Mouse (Mus musculus): ENCODE results near the gene Zfp579. TPM values are rescaled to one million over a fixed set of nuclear protein-coding genes. Genes with fewer than 3 reads are reported as not detected.
A peak's percentile ranks its signal among the peaks of the same experiment; 100 is the strongest.

Gene Zfp579
- total and polyA plus RNA-seq, 2 experiments from 2014 or later = 40.2 to 65.7 TPM

DNA sequence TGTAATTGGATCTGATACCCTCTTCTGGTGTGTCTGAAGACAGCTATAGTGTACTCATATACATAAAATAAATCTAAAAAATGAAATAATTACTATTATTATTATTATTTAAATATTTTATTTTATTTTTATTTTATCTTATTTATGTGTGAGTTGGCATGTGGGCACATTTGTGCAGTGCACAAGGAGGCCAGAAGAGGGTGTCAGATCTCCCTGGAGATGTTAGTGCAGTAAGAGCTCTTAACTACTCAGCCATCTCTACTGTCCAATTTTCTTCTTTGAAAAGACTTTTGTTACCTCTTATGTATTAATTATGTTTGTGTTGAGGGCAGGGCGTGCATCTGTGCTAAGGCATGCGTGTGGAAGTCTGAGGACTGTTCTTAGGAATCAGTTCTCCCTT is 3.9 kb upstream of the Zfp579 start:
- no peak for TF ChIP-seq CTCF (IDR thresholded peaks at IDR 0.05; ENCODE audit: low read depth)
- ATAC-seq = no peak
- H3K4me2 ChIP-seq (ENCODE audit: low read depth, low read length) = no peak overlapping the region
- 68% methylated on average over 2 of the region's 2 CpGs for WGBS
- H3K27me3 ChIP-seq (ENCODE audit: insufficient read depth, low read length) = no peaks in the 10 kb centered on the region
- H3K27ac ChIP-seq = no peak overlapping the region
- no peak overlapping the region for H3K9ac ChIP-seq (replicated peaks; ENCODE audit: low read length)
- no peaks in the 10 kb centered on the region for H3K9me3 ChIP-seq (ENCODE audit: low read length)
- DNase-seq (ENCODE audit: low spot score) = no peak
- no peaks in the 10 kb centered on the region for H3K36me3 ChIP-seq (ENCODE audit: insufficient read depth, low read length)
- H3K4me1 ChIP-seq (ENCODE audit: insufficient read depth, low read length) = peaks cover 10% of the 10 kb centered on the region; the same call in 1 of the 2 replicates
- no peak overlapping the region for H3K4me3 ChIP-seq (ENCODE audit: low read length)

DNA sequence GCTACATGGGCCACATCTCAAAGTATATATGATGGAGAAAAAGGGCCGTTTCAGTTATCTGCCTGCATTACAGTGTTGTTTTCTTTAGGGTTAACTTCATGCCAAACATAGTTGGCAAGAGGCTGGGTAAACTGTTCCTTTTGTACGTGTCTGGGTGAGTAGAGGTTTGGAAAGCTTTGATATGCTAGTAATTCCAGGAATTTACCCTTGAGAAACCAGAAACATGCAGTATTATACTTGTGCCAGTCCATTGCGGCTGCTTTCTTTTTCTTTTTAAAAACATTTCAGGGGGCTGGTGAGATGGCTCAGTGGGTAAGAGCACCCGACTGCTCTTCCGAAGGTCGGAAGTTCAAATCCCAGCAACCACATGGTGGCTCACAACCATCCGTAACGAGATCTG is 976 bp upstream of the Zfp579 start:
- Histone ChIP-seq H3K4me3 (ENCODE audit: low read length) (peak overlapping the region; percentile 82), H3K9me3 (ENCODE audit: low read length) (no peaks in the 10 kb centered on the region), H3K9ac (replicated peaks; ENCODE audit: low read length) (peak overlapping the region; percentile 95), H3K27ac (peak overlapping the region; percentile 89), H3K4me1 (ENCODE audit: insufficient read depth, low read length) (peaks cover 10% of the 10 kb centered on the region), H3K36me3 (ENCODE audit: insufficient read depth, low read length) (0 out of 2 replicates have a peak, but pooled peaks cover 5% of the 10 kb centered on the region), H3K4me2 (ENCODE audit: low read depth, low read length) (peak overlapping the region; percentile 93), H3K27me3 (ENCODE audit: insufficient read depth, low read length) (no peaks in the 10 kb centered on the region)
- no peak for DNase-seq (ENCODE audit: low spot score)
- no peak for TF ChIP-seq CTCF (IDR thresholded peaks at IDR 0.05; ENCODE audit: low read depth)
- WGBS = 61% methylated on average over 6 of the region's 8 CpGs
- no peak for ATAC-seq

DNA sequence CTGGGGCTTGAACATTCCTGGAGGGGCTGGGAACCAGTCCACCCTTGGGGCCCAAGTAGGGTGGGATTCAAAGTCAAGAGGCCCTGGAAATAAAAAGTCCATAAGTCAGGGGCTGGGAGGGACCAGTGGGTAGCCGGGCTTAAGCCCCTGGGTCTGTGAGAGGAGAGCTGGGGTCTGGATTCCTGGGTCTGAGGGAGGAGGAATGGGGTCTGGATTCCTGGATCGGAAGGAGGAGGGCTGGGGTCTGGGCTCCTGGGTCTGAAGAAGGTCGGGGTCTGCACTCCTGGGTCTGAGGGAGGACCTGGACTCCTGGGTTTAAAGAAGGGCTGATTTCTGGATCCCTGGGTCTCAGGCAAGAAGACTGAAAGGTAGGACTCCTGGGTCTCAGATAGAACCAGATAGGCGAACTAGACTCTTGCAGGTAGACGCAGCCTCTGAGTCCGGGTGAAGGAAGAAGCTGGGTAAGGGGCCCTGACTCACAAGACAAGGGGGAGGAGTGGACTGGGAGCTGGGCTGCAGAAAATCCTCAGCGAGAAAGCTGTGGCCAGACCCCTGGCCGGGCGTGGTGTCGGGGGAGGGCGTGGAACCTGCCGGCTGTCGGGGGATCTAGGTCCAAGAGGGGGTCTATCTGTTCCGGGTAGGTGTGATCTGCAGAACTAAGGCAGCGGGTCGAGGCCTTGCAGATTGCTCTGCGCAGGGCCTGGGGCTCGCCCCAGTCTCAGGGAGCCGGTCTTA is 523 bp downstream of the Zfp579 start:
- H3K9me3 ChIP-seq (ENCODE audit: low read length) = no peaks in the 10 kb centered on the region
- peak overlapping the region; percentile 82 for H3K4me3 ChIP-seq (ENCODE audit: low read length)
- peak overlapping the region; percentile 79 for H3K27ac ChIP-seq
- 0 out of 2 replicates have a peak, but pooled peaks cover 5% of the 10 kb centered on the region for H3K36me3 ChIP-seq (ENCODE audit: insufficient read depth, low read length)
- peak overlapping the region; percentile 95 for H3K9ac ChIP-seq (replicated peaks; ENCODE audit: low read length)
- peak overlapping the region; percentile 93 for H3K4me2 ChIP-seq (ENCODE audit: low read depth, low read length)
- ATAC-seq (peak; percentile 4), DNase-seq (ENCODE audit: low spot score) (no peak)
- WGBS = 6% methylated on average over 18 of the region's 19 CpGs
- TF ChIP-seq CTCF (IDR thresholded peaks at IDR 0.05; ENCODE audit: low read depth) = no peak
- H3K27me3 ChIP-seq (ENCODE audit: insufficient read depth, low read length) = no peaks in the 10 kb centered on the region
- H3K4me1 ChIP-seq (ENCODE audit: insufficient read depth, low read length) = peaks cover 10% of the 10 kb centered on the region

DNA sequence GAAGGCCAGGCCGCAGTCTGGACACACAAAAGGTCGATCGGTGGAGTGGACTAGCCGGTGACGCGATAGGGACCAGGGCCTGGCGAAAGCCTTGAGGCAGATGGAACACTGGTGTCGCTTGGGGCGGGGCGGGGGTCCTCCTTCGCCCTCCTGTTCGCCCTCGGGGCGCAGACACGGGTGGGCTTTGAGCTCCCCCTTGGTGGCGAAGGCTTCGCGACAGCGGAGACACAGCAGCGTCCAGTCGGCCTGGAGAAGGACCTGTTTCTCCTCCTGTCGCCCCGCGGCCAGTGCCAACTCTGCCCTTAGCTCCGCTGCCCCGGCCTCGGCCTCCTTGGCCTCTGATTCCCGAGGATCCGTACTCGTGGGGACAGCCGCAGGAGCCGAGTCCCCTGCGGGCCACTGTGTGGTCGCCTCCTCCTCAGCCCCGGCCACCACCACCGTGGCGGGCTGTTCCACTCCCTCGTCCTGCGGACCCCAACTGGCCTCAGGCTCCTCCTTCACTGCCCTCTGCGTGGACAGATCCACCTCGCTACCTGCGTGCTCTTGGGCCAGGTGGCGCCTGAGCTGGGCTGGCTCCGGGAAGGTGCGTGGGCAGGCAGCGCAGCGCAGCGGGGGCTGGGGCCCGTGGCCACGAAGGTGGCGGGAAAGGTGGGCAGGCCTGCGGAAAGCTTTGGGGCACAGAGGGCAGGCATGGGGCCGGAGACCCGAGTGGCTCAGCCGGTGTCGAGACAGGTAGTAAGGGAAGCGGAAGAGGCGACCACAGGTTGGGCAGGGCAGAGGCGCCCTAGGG is 1.8 kb downstream of the Zfp579 start:
- Histone ChIP-seq H3K4me2 (ENCODE audit: low read depth, low read length) (peak overlapping the region; percentile 93), H3K27me3 (ENCODE audit: insufficient read depth, low read length) (no peaks in the 10 kb centered on the region), H3K9ac (replicated peaks; ENCODE audit: low read length) (peak overlapping the region; percentile 21; the same call in 1 of the 2 replicates), H3K4me3 (ENCODE audit: low read length) (peak overlapping the region; percentile 13; the same call in 1 of the 2 replicates), H3K4me1 (ENCODE audit: insufficient read depth, low read length) (peaks cover 10% of the 10 kb centered on the region), H3K36me3 (ENCODE audit: insufficient read depth, low read length) (0 out of 2 replicates have a peak, but pooled peaks cover 5% of the 10 kb centered on the region), H3K27ac (no peak overlapping the region), H3K9me3 (ENCODE audit: low read length) (no peaks in the 10 kb centered on the region)
- WGBS = 51% methylated on average over 59 of the region's 59 CpGs
- TF ChIP-seq CTCF (IDR thresholded peaks at IDR 0.05; ENCODE audit: low read depth) = no peak
- no peak for DNase-seq (ENCODE audit: low spot score)
- ATAC-seq = no peak

DNA sequence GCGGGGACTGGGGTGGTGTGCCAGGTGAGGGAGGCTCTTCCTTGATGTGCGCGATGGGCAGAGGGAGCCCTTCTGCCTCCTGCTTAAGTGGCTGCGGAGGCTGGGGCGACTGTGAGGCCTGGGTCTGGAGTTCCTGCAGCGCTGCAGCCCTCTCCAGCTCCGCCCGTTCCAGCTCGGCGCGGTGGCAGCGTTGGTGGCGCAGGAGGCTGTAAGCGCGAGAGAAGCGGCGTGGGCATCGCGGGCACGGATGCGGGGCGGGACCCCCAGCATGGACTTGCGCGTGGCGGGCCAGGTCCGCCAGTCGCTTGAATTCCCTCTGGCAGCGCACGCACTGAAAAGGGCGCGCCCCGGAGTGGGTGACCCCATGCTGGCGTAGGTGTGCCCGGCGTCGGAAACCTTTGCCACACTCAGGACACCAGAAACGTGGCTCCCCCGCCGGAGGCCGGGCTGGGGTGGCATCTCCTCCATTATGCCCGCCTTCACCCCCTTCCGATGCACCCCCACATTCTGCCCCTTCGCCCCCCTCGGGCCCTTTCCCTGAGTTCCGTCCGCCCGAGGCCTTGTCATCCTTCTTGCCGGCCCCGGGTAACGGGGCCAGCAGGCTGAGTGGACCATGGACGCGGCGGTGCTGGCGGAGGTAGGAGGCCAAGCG is 2.5 kb downstream of the Zfp579 start:
- ATAC-seq (no peak), DNase-seq (ENCODE audit: low spot score) (no peak)
- Histone ChIP-seq H3K27ac (no peak overlapping the region), H3K4me3 (ENCODE audit: low read length) (no peak overlapping the region), H3K9me3 (ENCODE audit: low read length) (no peaks in the 10 kb centered on the region), H3K36me3 (ENCODE audit: insufficient read depth, low read length) (0 out of 2 replicates have a peak, but pooled peaks cover 5% of the 10 kb centered on the region), H3K27me3 (ENCODE audit: insufficient read depth, low read length) (no peaks in the 10 kb centered on the region), H3K9ac (replicated peaks; ENCODE audit: low read length) (no peak overlapping the region; the same call in 1 of the 2 replicates), H3K4me1 (ENCODE audit: insufficient read depth, low read length) (peaks cover 10% of the 10 kb centered on the region), H3K4me2 (ENCODE audit: low read depth, low read length) (peak overlapping the region; percentile 93)
- WGBS = 41% methylated on average over 55 of the region's 55 CpGs
- no peak for TF ChIP-seq CTCF (IDR thresholded peaks at IDR 0.05; ENCODE audit: low read depth)

DNA sequence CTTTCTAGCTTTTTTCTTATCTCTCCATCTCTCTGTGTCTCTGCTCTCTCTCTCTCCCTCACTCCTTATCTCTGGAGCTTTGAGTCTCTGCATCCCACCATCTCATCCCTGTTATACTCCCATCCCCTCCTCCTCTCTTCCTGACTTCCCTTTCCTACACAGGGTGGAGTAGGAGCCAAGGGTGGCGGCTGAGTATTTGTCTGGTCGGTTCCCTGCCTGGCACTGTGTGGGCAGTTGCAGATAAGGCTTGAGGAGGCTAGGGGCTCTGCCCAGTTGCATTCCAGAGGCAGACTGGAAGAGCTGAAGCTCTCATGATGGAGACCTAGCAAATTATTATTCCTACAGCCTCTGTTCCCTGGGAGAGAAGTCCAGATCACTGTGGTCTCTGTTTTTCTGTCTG is 7.7 kb downstream of the Zfp579 start:
- no peak for TF ChIP-seq CTCF (IDR thresholded peaks at IDR 0.05; ENCODE audit: low read depth)
- Histone ChIP-seq H3K4me2 (ENCODE audit: low read depth, low read length) (no peak overlapping the region), H3K36me3 (ENCODE audit: insufficient read depth, low read length) (0 out of 2 replicates have a peak, but pooled peaks cover 3% of the 10 kb centered on the region), H3K9me3 (ENCODE audit: low read length) (no peaks in the 10 kb centered on the region), H3K27me3 (ENCODE audit: insufficient read depth, low read length) (no peaks in the 10 kb centered on the region), H3K4me1 (ENCODE audit: insufficient read depth, low read length) (no peaks in the 10 kb centered on the region), H3K27ac (no peak overlapping the region), H3K9ac (replicated peaks; ENCODE audit: low read length) (no peak overlapping the region), H3K4me3 (ENCODE audit: low read length) (no peak overlapping the region)
- DNase-seq (ENCODE audit: low spot score) (no peak), ATAC-seq (no peak)
- WGBS = 79% methylated on average over 2 of the region's 2 CpGs
